Mouse (Mus musculus): ENCODE results near the gene Sos1. TPM values are rescaled to one million over a fixed set of nuclear protein-coding genes. Genes with fewer than 3 reads are reported as not detected.
A peak's percentile ranks its signal among the peaks of the same experiment; 100 is the strongest.

The Sos1 gene
- total and polyA plus RNA-seq, 3 experiments = 3.2 to 13.1 (median 11.2) TPM

DNA sequence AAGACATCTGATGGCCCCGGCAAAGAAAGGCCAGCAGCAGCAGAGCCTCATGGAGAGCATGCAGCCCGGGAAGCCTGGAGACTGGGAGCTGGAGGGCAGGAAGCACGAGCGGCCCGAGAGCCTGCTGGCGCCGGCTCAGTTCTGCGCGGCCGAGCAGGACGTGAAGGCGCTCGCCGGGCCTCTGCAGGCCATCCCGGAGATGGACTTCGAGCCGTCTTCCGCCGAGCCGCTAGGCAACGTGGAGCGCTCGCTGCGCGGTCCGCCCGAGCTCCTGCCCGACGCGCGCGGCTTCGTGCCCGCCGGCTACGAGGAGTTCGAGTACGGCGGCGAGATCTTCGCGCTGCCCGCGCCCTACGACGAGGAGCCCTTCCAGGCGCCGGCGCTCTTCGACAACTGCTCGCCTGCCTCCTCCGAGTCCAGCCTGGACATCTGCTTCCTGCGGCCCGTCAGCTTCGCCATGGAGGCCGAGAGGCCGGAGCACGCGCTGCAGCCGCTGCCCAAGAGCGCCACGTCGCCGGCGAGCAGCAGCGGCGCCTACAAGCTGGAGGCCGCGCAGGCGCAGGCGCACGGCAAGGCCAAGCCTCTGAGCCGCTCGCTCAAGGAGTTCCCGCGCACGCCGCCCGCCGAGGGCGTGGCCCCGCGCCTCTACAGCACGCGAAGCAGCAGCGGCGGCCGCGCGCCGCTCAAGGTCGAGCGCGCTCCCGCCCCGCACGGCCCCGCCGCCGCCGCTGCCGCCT is 107.1 kb downstream of the Sos1 start, which contains the start of gene Gm10190:
Gm10190 (minus strand) TSS at position 553 of the 737 bp plus-strand sequence.
- Histone ChIP-seq H3K27ac (peak within 1 kb of the TSS; percentile 75), H3K27me3 (ENCODE audit: control insufficient read depth, insufficient read depth, low read length) (no peaks in the 10 kb centered on the region), H3K4me3 (peak within 1 kb of the TSS; percentile 79), H3K9ac (ENCODE audit: low read depth, low read length) (peak within 1 kb of the TSS; percentile 75), H3K36me3 (ENCODE audit: control insufficient read depth, insufficient read depth, low read length) (no peaks in the 10 kb centered on the region), H3K79me2 (replicated peaks; ENCODE audit: control insufficient read depth, insufficient read depth, low read length) (no peaks in the 10 kb centered on the region), H3K4me1 (ENCODE audit: control insufficient read depth, insufficient read depth, low read length) (peaks cover 2% of the 10 kb centered on the region)
- peak; percentile 88 to 94 for DNase-seq
- intact Hi-C loops (cut with DNase I) = loop anchor here (5.0 kb wide), 2 partner anchors 81 to 354 kb away; partner anchors contain the start of genes Dhx57, Map4k3 and Morn2
- 1% methylated on average over 95 of the region's 102 CpGs for WGBS
- TF ChIP-seq EP300 (IDR thresholded peaks at IDR 0.05; ENCODE audit: insufficient read depth, low read depth, low read length) (no peak), POLR2A (IDR thresholded peaks at IDR 0.05; ENCODE audit: insufficient read depth, low read depth, low read length) (peak; percentile 70), CTCF (IDR thresholded peaks at IDR 0.05) (peak; percentile 26)

DNA sequence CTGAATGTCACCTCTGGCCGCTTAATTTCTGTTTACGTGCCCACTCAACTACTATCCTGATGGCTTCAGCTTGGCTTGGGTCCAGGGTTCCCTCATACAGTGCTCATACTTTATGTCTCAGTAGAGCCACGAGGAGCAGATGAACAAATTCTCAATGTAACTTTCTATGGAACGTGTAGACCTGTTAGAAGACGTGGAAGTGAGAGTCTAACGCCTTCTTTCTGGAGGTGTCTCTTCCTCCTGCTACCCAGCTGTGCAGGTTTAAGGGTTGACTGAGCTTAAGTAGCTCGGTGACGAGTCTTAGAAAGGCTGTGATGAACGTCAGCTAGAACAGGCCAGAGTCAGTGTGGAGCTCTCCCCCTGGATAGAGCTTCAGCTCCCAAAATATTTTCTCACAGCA is 111.6 kb downstream of the Sos1 start:
- DNase-seq = no peak
- intact Hi-C loops (cut with DNase I) = no loop called here
- Histone ChIP-seq H3K36me3 (ENCODE audit: control insufficient read depth, insufficient read depth, low read length) (no peaks in the 10 kb centered on the region), H3K4me1 (ENCODE audit: control insufficient read depth, insufficient read depth, low read length) (no peaks in the 10 kb centered on the region), H3K4me3 (no peak overlapping the region), H3K79me2 (replicated peaks; ENCODE audit: control insufficient read depth, insufficient read depth, low read length) (no peaks in the 10 kb centered on the region), H3K27me3 (ENCODE audit: control insufficient read depth, insufficient read depth, low read length) (no peaks in the 10 kb centered on the region), H3K27ac (no peak overlapping the region), H3K9ac (ENCODE audit: low read depth, low read length) (no peak overlapping the region)
- 85% methylated on average over 9 of the region's 9 CpGs for WGBS
- no peak for TF ChIP-seq EP300 (IDR thresholded peaks at IDR 0.05; ENCODE audit: insufficient read depth, low read depth, low read length)
- TF ChIP-seq CTCF (IDR thresholded peaks at IDR 0.05) = no peak
- no peak for TF ChIP-seq POLR2A (IDR thresholded peaks at IDR 0.05; ENCODE audit: insufficient read depth, low read depth, low read length)

DNA sequence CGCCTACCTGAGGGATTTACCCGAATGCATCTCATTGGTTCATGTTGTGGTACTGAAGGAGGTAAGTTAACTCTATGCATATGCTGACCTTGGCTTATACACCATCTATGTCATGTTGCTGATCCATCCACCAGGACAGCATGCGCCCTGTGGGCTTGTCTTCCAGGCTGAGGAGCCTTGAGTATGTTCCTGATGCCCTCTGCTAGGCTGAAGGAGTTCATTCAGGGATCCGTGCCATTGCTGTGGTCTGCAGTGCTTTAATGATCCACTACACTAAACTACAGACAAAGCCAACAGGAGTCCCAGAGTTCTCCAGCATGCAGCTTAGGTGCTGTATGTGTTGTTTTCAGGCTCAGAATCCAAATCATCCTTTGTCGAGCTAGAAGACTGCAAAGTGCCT is 113.0 kb downstream of the Sos1 start:
- Histone ChIP-seq H3K79me2 (replicated peaks; ENCODE audit: control insufficient read depth, insufficient read depth, low read length) (no peaks in the 10 kb centered on the region), H3K27ac (no peak overlapping the region), H3K36me3 (ENCODE audit: control insufficient read depth, insufficient read depth, low read length) (no peaks in the 10 kb centered on the region), H3K27me3 (ENCODE audit: control insufficient read depth, insufficient read depth, low read length) (no peaks in the 10 kb centered on the region), H3K4me3 (no peak overlapping the region), H3K4me1 (ENCODE audit: control insufficient read depth, insufficient read depth, low read length) (no peaks in the 10 kb centered on the region), H3K9ac (ENCODE audit: low read depth, low read length) (no peak overlapping the region)
- intact Hi-C loops (cut with DNase I) = no loop called here
- WGBS = 88% methylated on average over 5 of the region's 5 CpGs
- TF ChIP-seq POLR2A (IDR thresholded peaks at IDR 0.05; ENCODE audit: insufficient read depth, low read depth, low read length) = no peak
- TF ChIP-seq CTCF (IDR thresholded peaks at IDR 0.05) = peak; percentile 50
- no peak for DNase-seq

DNA sequence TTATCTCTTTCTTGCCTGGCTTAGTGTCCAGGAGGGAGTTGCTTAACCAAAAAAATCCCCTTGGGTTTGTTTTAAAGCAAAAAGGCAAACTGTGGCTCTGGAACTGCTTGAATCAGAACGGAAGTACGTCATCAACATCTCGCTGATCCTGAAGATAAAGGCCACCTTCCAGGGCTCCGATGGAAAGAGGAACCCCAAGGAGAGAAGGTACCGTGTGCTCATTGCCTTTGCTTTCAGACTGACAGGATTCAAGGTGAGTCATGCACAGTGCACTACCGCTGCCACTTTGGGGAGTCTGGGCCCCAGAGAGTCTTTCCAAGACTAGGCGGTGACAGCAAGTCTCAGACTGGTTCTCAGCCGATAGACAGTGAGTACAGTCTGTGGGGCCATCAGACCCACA is 120.0 kb downstream of the Sos1 start:
- intact Hi-C loops (cut with DNase I) = no loop called here
- H3K4me3 ChIP-seq = no peak overlapping the region

DNA sequence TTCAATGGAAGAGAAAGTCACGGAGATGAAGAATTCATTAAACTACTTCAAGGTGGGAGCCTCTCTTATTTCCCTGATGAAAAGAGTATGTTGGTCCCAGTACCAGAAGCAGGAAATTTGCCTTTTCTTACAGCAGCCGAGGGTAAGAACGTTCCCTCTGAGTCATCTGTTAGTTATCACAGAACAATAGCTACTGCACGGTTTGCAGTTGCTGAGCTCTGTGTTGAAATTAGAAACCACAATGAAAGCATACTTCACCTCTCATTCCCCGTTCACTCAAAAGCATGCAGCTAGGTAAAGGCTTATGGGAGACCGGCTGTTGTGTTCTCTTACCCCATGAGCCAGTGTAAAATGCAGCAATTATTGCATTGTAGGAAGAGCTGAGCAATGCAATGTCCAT is 133.0 kb downstream of the Sos1 start:
- Histone ChIP-seq H3K27ac (no peak overlapping the region), H3K9ac (ENCODE audit: low read depth, low read length) (no peak overlapping the region), H3K36me3 (ENCODE audit: control insufficient read depth, insufficient read depth, low read length) (no peaks in the 10 kb centered on the region), H3K4me3 (no peak overlapping the region), H3K4me1 (ENCODE audit: control insufficient read depth, insufficient read depth, low read length) (no peaks in the 10 kb centered on the region), H3K79me2 (replicated peaks; ENCODE audit: control insufficient read depth, insufficient read depth, low read length) (no peaks in the 10 kb centered on the region), H3K27me3 (ENCODE audit: control insufficient read depth, insufficient read depth, low read length) (no peaks in the 10 kb centered on the region)
- WGBS = 40% methylated on average over 6 of the region's 6 CpGs
- intact Hi-C loops (cut with DNase I) = no loop called here
- DNase-seq = no peak
- no peak for TF ChIP-seq EP300 (IDR thresholded peaks at IDR 0.05; ENCODE audit: insufficient read depth, low read depth, low read length)
- TF ChIP-seq POLR2A (IDR thresholded peaks at IDR 0.05; ENCODE audit: insufficient read depth, low read depth, low read length) = no peak
- TF ChIP-seq CTCF (IDR thresholded peaks at IDR 0.05) = no peak

More for the DNA sequence above, 120.0 kb downstream of the Sos1 start:
- TF ChIP-seq EP300 (IDR thresholded peaks at IDR 0.05; ENCODE audit: insufficient read depth, low read depth, low read length) (no peak), CTCF (IDR thresholded peaks at IDR 0.05) (no peak), POLR2A (IDR thresholded peaks at IDR 0.05; ENCODE audit: insufficient read depth, low read depth, low read length) (no peak)
- Histone ChIP-seq H3K9ac (ENCODE audit: low read depth, low read length) (no peak overlapping the region), H3K36me3 (ENCODE audit: control insufficient read depth, insufficient read depth, low read length) (no peaks in the 10 kb centered on the region), H3K27me3 (ENCODE audit: control insufficient read depth, insufficient read depth, low read length) (no peaks in the 10 kb centered on the region), H3K27ac (no peak overlapping the region), H3K4me1 (ENCODE audit: control insufficient read depth, insufficient read depth, low read length) (no peaks in the 10 kb centered on the region), H3K79me2 (replicated peaks; ENCODE audit: control insufficient read depth, insufficient read depth, low read length) (no peaks in the 10 kb centered on the region)
- no peak for DNase-seq
- WGBS = 73% methylated on average over 8 of the region's 8 CpGs

DNA sequence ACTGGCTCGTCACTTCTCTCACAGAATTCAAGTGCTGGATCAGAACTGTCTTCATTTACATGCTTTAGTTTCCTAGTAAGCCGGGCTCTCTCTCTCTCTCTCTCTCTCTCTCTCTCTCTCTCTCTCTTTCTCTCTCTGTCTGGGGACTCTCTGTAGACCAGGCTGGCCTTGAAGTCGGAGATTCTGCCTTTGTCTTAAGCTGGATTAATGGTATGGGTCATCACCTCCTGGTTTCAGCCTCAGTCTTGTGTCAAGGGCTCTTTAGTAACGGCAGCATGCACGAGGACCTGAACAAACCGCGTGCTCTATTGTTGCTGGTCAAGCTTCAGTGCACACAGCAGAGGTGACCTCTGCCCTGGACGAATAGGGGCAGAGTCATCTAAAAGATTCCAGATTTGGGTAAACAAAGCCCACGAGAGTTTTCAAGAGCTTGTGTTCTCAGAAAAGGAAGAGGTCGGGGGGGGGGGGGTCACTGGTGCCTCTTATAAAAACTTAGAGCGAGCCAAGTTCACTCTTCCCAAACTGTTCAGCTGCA is 133.6 kb downstream of the Sos1 start:
- no peaks in the 10 kb centered on the region for H3K36me3 ChIP-seq (ENCODE audit: control insufficient read depth, insufficient read depth, low read length)
- no peak overlapping the region for H3K4me3 ChIP-seq
- no peak overlapping the region for H3K9ac ChIP-seq (ENCODE audit: low read depth, low read length)
- no peak for DNase-seq
- intact Hi-C loops (cut with DNase I) = no loop called here
- 66% methylated on average over 11 of the region's 11 CpGs for WGBS
- no peaks in the 10 kb centered on the region for H3K79me2 ChIP-seq (replicated peaks; ENCODE audit: control insufficient read depth, insufficient read depth, low read length)
- TF ChIP-seq POLR2A (IDR thresholded peaks at IDR 0.05; ENCODE audit: insufficient read depth, low read depth, low read length) (no peak), CTCF (IDR thresholded peaks at IDR 0.05) (no peak), EP300 (IDR thresholded peaks at IDR 0.05; ENCODE audit: insufficient read depth, low read depth, low read length) (no peak)
- no peaks in the 10 kb centered on the region for H3K4me1 ChIP-seq (ENCODE audit: control insufficient read depth, insufficient read depth, low read length)
- no peaks in the 10 kb centered on the region for H3K27me3 ChIP-seq (ENCODE audit: control insufficient read depth, insufficient read depth, low read length)
- no peak overlapping the region for H3K27ac ChIP-seq
